Mouse (Mus musculus) C2C12 (cell line): ENCODE measurements around the gene Vwa1. TPM values are rescaled to one million over a fixed set of nuclear protein-coding genes. Genes with fewer than 3 reads are reported as not detected.

Source experiments
- H3K27me3 ChIP-seq: one replicate; pipeline ENCODE4 v1.6.1; 2011; ENCODE audit not compliant: control insufficient read depth, insufficient read depth, insufficient read length
- H3K36me3 ChIP-seq: one replicate; pipeline ENCODE4 v1.6.1; 2011; ENCODE audit not compliant: control insufficient read depth, insufficient read depth
- H3K4me3 ChIP-seq: one replicate; pipeline ENCODE4 v1.5.1; 2011; ENCODE audit warnings: mild to moderate bottlenecking, control low read depth; ENCODE audit not compliant: poor library complexity, insufficient read depth, severe bottlenecking
- H3K79me2 ChIP-seq: one replicate; pipeline ENCODE4 v1.6.1; 2011; ENCODE audit not compliant: control insufficient read depth, insufficient read depth
- H3K79me3 ChIP-seq: one replicate; pipeline ENCODE4 v1.6.1; 2011; ENCODE audit warnings: low read depth, control low read depth
- H3ac ChIP-seq: one replicate; pipeline ENCODE3; 2011; ENCODE audit warnings: low read depth; ENCODE audit not compliant: control insufficient read depth, insufficient read length
- CEBPB ChIP-seq: IDR thresholded peaks from one replicate; pipeline ENCODE4 v1.6.1; 2011; ENCODE audit warnings: low read depth, mild to moderate bottlenecking, control low read depth, moderate library complexity
- CTCF ChIP-seq: IDR thresholded peaks from one replicate; pipeline ENCODE4 v1.5.1; 2011; ENCODE audit not compliant: control insufficient read depth, insufficient read depth, insufficient read length
- FOSL1 ChIP-seq: IDR thresholded peaks from one replicate; pipeline ENCODE4 v1.8.0; 2011; ENCODE audit warnings: mild to moderate bottlenecking, low read length; ENCODE audit not compliant: poor library complexity, insufficient read depth, severe bottlenecking
- MAX ChIP-seq: IDR thresholded peaks from one replicate; pipeline ENCODE4 v1.6.1; 2011; ENCODE audit warnings: mild to moderate bottlenecking, control low read depth
- MYOD1 ChIP-seq: IDR thresholded peaks from one replicate; pipeline ENCODE4 v1.6.1; 2011; ENCODE audit warnings: low read depth; ENCODE audit not compliant: control insufficient read depth, insufficient read length
- MYOG ChIP-seq: IDR thresholded peaks from one replicate; pipeline ENCODE4 v1.6.1; 2011; ENCODE audit not compliant: control insufficient read depth, insufficient read length; ENCODE audit errors: extremely low read depth
- USF1 ChIP-seq: IDR thresholded peaks from one replicate; pipeline ENCODE4 v1.6.1; 2011; ENCODE audit warnings: low read depth, mild to moderate bottlenecking, control low read depth, moderate library complexity
- microRNA-seq: library from miRNA; unstranded; fragments of <30 nt; microRNA quantifications from one replicate; pipeline ENCODE4, GENCODE M21; 2019; ENCODE audit warnings: borderline microRNAs expressed
- polyA plus RNA-seq: library from polyadenylated mRNA; unstranded; fragments of >200 nt; fragmentation: generic; extraction: Trizol; gene quantifications from one replicate; pipeline ENCODE4 v1.2.1, GENCODE M21; 2012; ENCODE audit warnings: missing spikeins

The Vwa1 gene
- polyA plus RNA-seq, 1 experiment, result 1.0 TPM

DNA sequence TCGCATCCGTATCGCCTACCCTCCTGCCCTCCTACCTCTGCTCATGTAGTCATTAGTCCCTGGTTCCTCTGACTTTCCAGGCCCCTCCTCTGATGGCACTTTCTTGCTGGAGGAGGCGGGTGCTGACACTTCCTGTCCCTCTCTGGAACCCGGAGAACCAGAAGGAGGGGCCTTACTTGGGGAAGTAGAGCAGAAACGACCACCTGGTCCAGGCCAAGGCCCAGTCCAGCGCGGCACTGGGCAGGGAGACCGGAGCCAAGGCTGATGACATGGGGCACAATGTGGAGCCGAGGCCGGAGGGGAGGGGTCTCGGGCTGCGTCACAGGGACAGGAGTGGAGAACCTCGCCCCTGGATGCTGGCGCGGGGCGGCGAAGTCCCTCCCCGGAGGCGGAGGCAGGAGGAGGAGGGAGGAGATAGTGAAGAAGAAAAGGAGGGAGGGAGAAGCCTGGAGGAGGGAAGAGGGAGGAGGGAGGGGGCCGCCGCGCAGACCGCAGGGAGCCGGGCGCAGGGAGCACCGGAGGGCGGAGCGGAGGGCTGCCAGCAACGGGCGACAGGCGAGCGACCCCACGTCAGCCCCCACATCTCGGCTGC is 40.1 kb downstream of the Vwa1 start, which contains the start of gene Tmem240:
TSS of gene Tmem240 (plus strand) at position 451 of the 592 bp plus-strand sequence.
- H3K27me3 ChIP-seq, result no peaks in the 10 kb centered on the region
- no peaks in the 10 kb centered on the region for H3K79me3 ChIP-seq
- H3K36me3 ChIP-seq, result peaks cover 37% of the 10 kb centered on the region
- H3ac ChIP-seq, result peak within 1 kb of the TSS; percentile 90
- H3K4me3 ChIP-seq, result peak within 1 kb of the TSS; percentile 45
- no peak for TF ChIP-seq MYOG
- TF ChIP-seq CEBPB, result no peak
- TF ChIP-seq USF1, result no peak
- TF ChIP-seq MYOD1, result no peak
- no peak for TF ChIP-seq MAX
- no peak for TF ChIP-seq FOSL1
- TF ChIP-seq CTCF, result no peak
- H3K79me2 ChIP-seq, result peaks cover 7% of the 10 kb centered on the region

DNA sequence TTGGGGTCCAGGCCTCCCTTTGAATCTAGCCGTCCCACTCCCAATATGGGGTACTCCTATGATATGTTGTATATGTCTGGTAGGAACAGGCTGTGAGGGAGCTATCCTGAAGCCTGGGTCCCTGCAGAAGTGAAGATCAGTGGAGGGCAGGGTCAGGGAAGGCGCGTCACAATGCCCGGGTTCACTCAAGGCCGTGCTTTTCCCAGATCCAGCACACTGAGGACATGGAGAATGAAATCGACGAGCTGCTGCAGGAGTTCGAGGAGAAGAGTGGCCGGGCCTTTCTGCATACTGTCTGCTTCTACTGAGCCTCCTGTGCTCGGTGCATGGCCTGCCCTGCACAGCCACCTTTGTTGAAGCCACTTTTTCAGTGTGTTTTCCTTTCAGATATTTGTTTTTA is 41.2 kb downstream of the Vwa1 start:
- Histone ChIP-seq H3K4me3 (no peak overlapping the region), H3ac (peak overlapping the region; percentile 24), H3K36me3 (peaks cover 40% of the 10 kb centered on the region), H3K27me3 (no peaks in the 10 kb centered on the region), H3K79me2 (peaks cover 7% of the 10 kb centered on the region), H3K79me3 (no peaks in the 10 kb centered on the region)
- TF ChIP-seq FOSL1 (no peak), MYOG (no peak), USF1 (no peak), CTCF (no peak), MYOD1 (no peak), CEBPB (no peak), MAX (no peak)

DNA sequence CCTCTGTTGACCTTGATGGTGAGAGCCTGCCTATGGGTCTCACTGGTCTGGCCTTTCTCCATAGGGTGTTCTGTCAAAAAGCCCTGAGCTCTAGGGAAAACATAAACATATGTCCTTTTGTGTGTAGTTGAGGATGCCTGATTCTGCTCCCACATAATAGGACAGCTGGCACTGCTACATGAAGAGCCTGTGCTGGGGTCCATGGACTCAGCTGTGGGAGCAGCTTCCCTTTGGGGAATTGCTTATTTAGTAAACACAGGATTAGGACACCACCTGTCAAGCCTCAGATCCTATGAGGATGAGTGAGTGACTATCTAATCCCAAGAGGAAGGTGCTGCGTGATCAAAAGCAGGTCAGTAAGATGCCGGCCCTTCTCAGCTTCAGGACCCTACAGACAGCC is 46.5 kb downstream of the Vwa1 start:
- TF ChIP-seq CTCF, result no peak
- TF ChIP-seq MAX, result no peak
- TF ChIP-seq MYOD1, result no peak
- TF ChIP-seq FOSL1, result no peak
- TF ChIP-seq CEBPB, result no peak
- no peak for TF ChIP-seq USF1
- TF ChIP-seq MYOG, result no peak
- Histone ChIP-seq H3K79me2 (no peaks in the 10 kb centered on the region), H3K4me3 (no peak overlapping the region), H3K27me3 (no peaks in the 10 kb centered on the region), H3ac (no peak overlapping the region), H3K79me3 (no peaks in the 10 kb centered on the region), H3K36me3 (peaks cover 65% of the 10 kb centered on the region)

DNA sequence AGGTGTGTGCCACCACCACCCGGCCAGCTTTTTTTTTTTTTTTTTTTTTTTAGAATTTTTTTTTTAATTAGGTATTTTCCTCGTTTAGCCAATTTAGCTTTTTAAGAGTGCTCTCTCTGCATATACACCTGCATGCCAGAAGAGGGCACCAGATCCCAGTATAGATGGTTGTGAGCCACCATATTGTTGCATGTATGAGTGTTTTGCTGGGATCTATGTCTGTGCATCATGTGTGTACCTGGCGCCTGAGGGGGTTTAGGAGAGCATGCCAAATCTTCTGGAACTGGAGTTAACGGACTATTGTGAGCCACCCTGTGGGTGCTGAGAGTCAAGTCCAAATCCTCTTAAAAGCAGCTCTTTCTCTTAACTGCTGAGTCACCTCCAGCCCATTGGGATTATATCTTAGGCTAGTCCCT is 52.8 kb downstream of the Vwa1 start:
- TF ChIP-seq MYOD1 (no peak), CEBPB (no peak), CTCF (no peak), MYOG (no peak), MAX (no peak), FOSL1 (no peak), USF1 (no peak)
- H3K36me3 ChIP-seq, result peaks cover 64% of the 10 kb centered on the region
- H3K4me3 ChIP-seq, result no peak overlapping the region
- H3K79me3 ChIP-seq, result no peaks in the 10 kb centered on the region
- H3K79me2 ChIP-seq, result no peaks in the 10 kb centered on the region
- no peak overlapping the region for H3ac ChIP-seq
- no peaks in the 10 kb centered on the region for H3K27me3 ChIP-seq

Small RNA genes lying within 50 kb of the gene (microRNA-seq; reads per million reads assigned to microRNA genes)
- not detected for gene Gm27743

Other genes starting within 250 kb of the Vwa1 start
- gene Nadk, start 212.3 kb downstream of the Vwa1 start, polyA plus RNA-seq, result 209 TPM
- 6.3 TPM for gene Slc35e2, start 173.3 kb downstream of the Vwa1 start, polyA plus RNA-seq
- gene Cdk11b, start 149.8 kb downstream of the Vwa1 start, polyA plus RNA-seq, result 40.4 TPM
- gene Gm10563, start 129.3 kb downstream of the Vwa1 start, polyA plus RNA-seq, result not detected
- gene Mmp23, start 121.3 kb downstream of the Vwa1 start, polyA plus RNA-seq, result 4.5 TPM
- 16.2 TPM for gene Mib2, start 105.5 kb downstream of the Vwa1 start, polyA plus RNA-seq
- 9.0 TPM for gene Fndc10, start 80.4 kb downstream of the Vwa1 start, polyA plus RNA-seq
- gene Ssu72, start 69.9 kb downstream of the Vwa1 start, polyA plus RNA-seq, result 92.4 TPM
- gene Tmem240, start 39.9 kb downstream of the Vwa1 start, polyA plus RNA-seq, result 0.39 TPM
- 72.9 TPM for gene Atad3a, start 13.6 kb downstream of the Vwa1 start, polyA plus RNA-seq
- gene Tmem88b, start 11.2 kb upstream of the Vwa1 start, polyA plus RNA-seq, result 0.18 TPM
- gene Ankrd65, start 15.7 kb upstream of the Vwa1 start, polyA plus RNA-seq, result not detected
- 262 TPM for gene Mrpl20, start 28.2 kb upstream of the Vwa1 start, polyA plus RNA-seq
- 18.8 TPM for gene Ccnl2, start 37.8 kb upstream of the Vwa1 start, polyA plus RNA-seq
- gene Aurkaip1, start 56.6 kb upstream of the Vwa1 start, polyA plus RNA-seq, result 140 TPM
- 38.0 TPM for gene Mxra8, start 65.0 kb upstream of the Vwa1 start, polyA plus RNA-seq
- 46.6 TPM for gene Dvl1, start 72.7 kb upstream of the Vwa1 start, polyA plus RNA-seq
- gene Tas1r3, start 88.7 kb upstream of the Vwa1 start, polyA plus RNA-seq, result 0.08 TPM
- 11.8 TPM for gene Cptp, start 94.7 kb upstream of the Vwa1 start, polyA plus RNA-seq
- gene Ints11, start 94.8 kb upstream of the Vwa1 start, polyA plus RNA-seq, result 68.4 TPM
- gene Pusl1, start 117.1 kb upstream of the Vwa1 start, polyA plus RNA-seq, result 30.7 TPM
- gene Acap3, start 117.1 kb upstream of the Vwa1 start, polyA plus RNA-seq, result 31.0 TPM
- gene Ube2j2, start 169.1 kb upstream of the Vwa1 start, polyA plus RNA-seq, result 68.2 TPM
- 2.4 TPM for gene C1qtnf12, start 187.6 kb upstream of the Vwa1 start, polyA plus RNA-seq
- gene B3galt6, start 218.0 kb upstream of the Vwa1 start, polyA plus RNA-seq, result 6.6 TPM
- 141 TPM for gene Sdf4, start 218.2 kb upstream of the Vwa1 start, polyA plus RNA-seq
- 0.54 TPM for gene Tnfrsf4, start 239.1 kb upstream of the Vwa1 start, polyA plus RNA-seq